Mouse (Mus musculus) retina, embryonic 14.5 days (tissue): ENCODE measurements at regions not wholly inside any gene's neighbourhood (a gene's known extent, or its start where the extent isn't known, plus 50 kb on each side); places are given as distances from the start of the nearest gene placed in this dataset.

Experiments
- DNase-seq: peaks from one replicate; pipeline ENCODE4 v3.0.0-alpha.2; 2015; ENCODE audit warnings: low spot score

- peak; percentile 60 for DNase-seq
Measured at GRCm38 (mm10) chr6:148539207-148539960, 95.2 kb upstream of the Tmtc1 start.

GRCm38 (mm10) chr6:148534364-148534763 lies 90.2 kb upstream of the Tmtc1 start:
- DNase-seq: no peak

- DNase-seq: no peak
Measured at GRCm38 (mm10) chr6:148531068-148531467, 86.9 kb upstream of the Tmtc1 start.

- DNase-seq: no peak
Measured at GRCm38 (mm10) chr6:148528611-148529010, 84.4 kb upstream of the Tmtc1 start.

GRCm38 (mm10) chr6:148522893-148523292 lies 78.7 kb upstream of the Tmtc1 start:
- DNase-seq: no peak

- DNase-seq: no peak
Measured at GRCm38 (mm10) chr6:148517536-148518245, 73.5 kb upstream of the Tmtc1 start.

- no peak for DNase-seq
Measured at GRCm38 (mm10) chr6:148516654-148517053, 72.5 kb upstream of the Tmtc1 start.

GRCm38 (mm10) chr6:148515105-148515504 lies 70.9 kb upstream of the Tmtc1 start:
- no peak for DNase-seq

GRCm38 (mm10) chr6:148514645-148515044 lies 70.5 kb upstream of the Tmtc1 start:
- no peak for DNase-seq

- DNase-seq: no peak
Measured at GRCm38 (mm10) chr6:148514124-148514523, 69.9 kb upstream of the Tmtc1 start.

- no peak for DNase-seq
Measured at GRCm38 (mm10) chr6:148513134-148513533, 68.9 kb upstream of the Tmtc1 start.

- no peak for DNase-seq
Measured at GRCm38 (mm10) chr6:148505325-148505724, 61.1 kb upstream of the Tmtc1 start.

GRCm38 (mm10) chr6:148500251-148501179 lies 56.3 kb upstream of the Tmtc1 start:
- no peak for DNase-seq
